Mouse (Mus musculus): ENCODE measurements around the gene Fam149b. TPM values are rescaled to one million over a fixed set of nuclear protein-coding genes. Genes with fewer than 3 reads are reported as not detected.

Gene Fam149b
- polyA plus RNA-seq, 1 experiment from 2014 or later, result 45.4 TPM

GRCm38 (mm10) chr14:20393205-20393913 lies 45.4 kb downstream of the Fam149b start, which contains the start of gene Mrps16:
Gene Mrps16, minus strand, starts transcription at chr14:20393634.
- WGBS, result under 1% methylated on average over 68 of the region's 68 CpGs
- ATAC-seq (ENCODE audit: insufficient number of reproducible peaks, insufficient read depth, low FRiP score, low TSS enrichment, low read depth), result peak; percentile 96
- Histone ChIP-seq H3K4me1 (replicated peaks) (peaks cover 4% of the 10 kb centered on the region; the same call in 1 of the 2 replicates), H3K9me3 (no peaks in the 10 kb centered on the region), H3K27ac (peak within 1 kb of the TSS; percentile 87), H3K27me3 (no peaks in the 10 kb centered on the region), H3K9ac (replicated peaks) (peak within 1 kb of the TSS; percentile 82), H3K36me3 (peaks cover 19% of the 10 kb centered on the region), H3K4me3 (replicated peaks) (peak within 1 kb of the TSS; percentile 67), H3K4me2 (peak within 1 kb of the TSS; percentile 62)

- no peaks in the 10 kb centered on the region for H3K4me1 ChIP-seq (replicated peaks)
- no peak overlapping the region for H3K4me2 ChIP-seq
- no peak overlapping the region for H3K27ac ChIP-seq
- H3K4me3 ChIP-seq (replicated peaks), result no peak overlapping the region
- no peaks in the 10 kb centered on the region for H3K36me3 ChIP-seq
- H3K9ac ChIP-seq (replicated peaks), result no peak overlapping the region
- 84% methylated on average over 9 of the region's 9 CpGs for WGBS
- no peaks in the 10 kb centered on the region for H3K9me3 ChIP-seq
- H3K27me3 ChIP-seq, result no peaks in the 10 kb centered on the region
- no peak for ATAC-seq (ENCODE audit: insufficient number of reproducible peaks, insufficient read depth, low FRiP score, low TSS enrichment, low read depth)
These were observed 49.3 kb downstream of the Fam149b start for GRCm38 (mm10) chr14:20397220-20397619.

- no peak overlapping the region for H3K4me3 ChIP-seq (replicated peaks)
- H3K9ac ChIP-seq (replicated peaks), result no peak overlapping the region
- no peak overlapping the region for H3K27ac ChIP-seq
- no peaks in the 10 kb centered on the region for H3K9me3 ChIP-seq
- WGBS, result 53% methylated on average over 4 of the region's 4 CpGs
- no peaks in the 10 kb centered on the region for H3K27me3 ChIP-seq
- no peaks in the 10 kb centered on the region for H3K36me3 ChIP-seq
- H3K4me1 ChIP-seq (replicated peaks), result no peaks in the 10 kb centered on the region
- no peak for ATAC-seq (ENCODE audit: insufficient number of reproducible peaks, insufficient read depth, low FRiP score, low TSS enrichment, low read depth)
- H3K4me2 ChIP-seq, result no peak overlapping the region
These were observed 50.9 kb downstream of the Fam149b start for GRCm38 (mm10) chr14:20398864-20399263.

GRCm38 (mm10) chr14:20400071-20400470 lies 52.1 kb downstream of the Fam149b start:
- no peak overlapping the region for H3K4me2 ChIP-seq
- no peaks in the 10 kb centered on the region for H3K9me3 ChIP-seq
- H3K36me3 ChIP-seq, result no peaks in the 10 kb centered on the region
- no peak for ATAC-seq (ENCODE audit: insufficient number of reproducible peaks, insufficient read depth, low FRiP score, low TSS enrichment, low read depth)
- H3K27me3 ChIP-seq, result no peaks in the 10 kb centered on the region
- no peak overlapping the region for H3K4me3 ChIP-seq (replicated peaks)
- H3K4me1 ChIP-seq (replicated peaks), result no peaks in the 10 kb centered on the region
- no peak overlapping the region for H3K9ac ChIP-seq (replicated peaks)
- WGBS, result 61% methylated on average over 1 of the region's 1 CpGs
- H3K27ac ChIP-seq, result no peak overlapping the region

GRCm38 (mm10) chr14:20422257-20422656 lies 74.3 kb downstream of the Fam149b start:
- ATAC-seq (ENCODE audit: insufficient number of reproducible peaks, insufficient read depth, low FRiP score, low TSS enrichment, low read depth), result no peak
- Histone ChIP-seq H3K36me3 (no peaks in the 10 kb centered on the region), H3K9me3 (no peaks in the 10 kb centered on the region), H3K9ac (replicated peaks) (no peak overlapping the region), H3K27me3 (no peaks in the 10 kb centered on the region), H3K4me2 (no peak overlapping the region), H3K4me1 (replicated peaks) (no peaks in the 10 kb centered on the region), H3K4me3 (replicated peaks) (no peak overlapping the region), H3K27ac (no peak overlapping the region)
- WGBS, result 83% methylated on average over 7 of the region's 7 CpGs

GRCm38 (mm10) chr14:20423046-20423445 lies 75.1 kb downstream of the Fam149b start:
- 82% methylated on average over 6 of the region's 6 CpGs for WGBS

GRCm38 (mm10) chr14:20428593-20428992 lies 80.6 kb downstream of the Fam149b start:
- Histone ChIP-seq H3K4me3 (replicated peaks) (no peak overlapping the region), H3K9ac (replicated peaks) (no peak overlapping the region), H3K4me2 (no peak overlapping the region), H3K9me3 (no peaks in the 10 kb centered on the region), H3K4me1 (replicated peaks) (no peaks in the 10 kb centered on the region), H3K36me3 (no peaks in the 10 kb centered on the region), H3K27ac (no peak overlapping the region), H3K27me3 (no peaks in the 10 kb centered on the region)
- no peak for ATAC-seq (ENCODE audit: insufficient number of reproducible peaks, insufficient read depth, low FRiP score, low TSS enrichment, low read depth)
- WGBS, result 37% methylated on average over 1 of the region's 1 CpGs

More at GRCm38 (mm10) chr14:20423046-20423445, 75.1 kb downstream of the Fam149b start:
- Histone ChIP-seq H3K4me2 (no peak overlapping the region), H3K4me1 (replicated peaks) (no peaks in the 10 kb centered on the region), H3K9ac (replicated peaks) (no peak overlapping the region), H3K4me3 (replicated peaks) (no peak overlapping the region), H3K27ac (no peak overlapping the region), H3K9me3 (no peaks in the 10 kb centered on the region), H3K27me3 (no peaks in the 10 kb centered on the region), H3K36me3 (no peaks in the 10 kb centered on the region)
- ATAC-seq (ENCODE audit: insufficient number of reproducible peaks, insufficient read depth, low FRiP score, low TSS enrichment, low read depth), result no peak

GRCm38 (mm10) chr14:20429833-20430232 lies 81.9 kb downstream of the Fam149b start:
- no peaks in the 10 kb centered on the region for H3K27me3 ChIP-seq
- 61% methylated on average over 1 of the region's 1 CpGs for WGBS

GRCm38 (mm10) chr14:20431726-20432125 lies 83.8 kb downstream of the Fam149b start:
- Histone ChIP-seq H3K9ac (replicated peaks) (no peak overlapping the region), H3K27me3 (no peaks in the 10 kb centered on the region), H3K9me3 (no peaks in the 10 kb centered on the region), H3K4me1 (replicated peaks) (no peaks in the 10 kb centered on the region), H3K4me3 (replicated peaks) (no peak overlapping the region), H3K4me2 (no peak overlapping the region), H3K27ac (no peak overlapping the region), H3K36me3 (no peaks in the 10 kb centered on the region)
- WGBS, result 75% methylated on average over 6 of the region's 6 CpGs
- ATAC-seq (ENCODE audit: insufficient number of reproducible peaks, insufficient read depth, low FRiP score, low TSS enrichment, low read depth), result no peak

More at GRCm38 (mm10) chr14:20429833-20430232, 81.9 kb downstream of the Fam149b start:
- no peak overlapping the region for H3K27ac ChIP-seq
- no peaks in the 10 kb centered on the region for H3K4me1 ChIP-seq (replicated peaks)
- H3K36me3 ChIP-seq, result no peaks in the 10 kb centered on the region
- H3K4me3 ChIP-seq (replicated peaks), result no peak overlapping the region
- ATAC-seq (ENCODE audit: insufficient number of reproducible peaks, insufficient read depth, low FRiP score, low TSS enrichment, low read depth), result no peak
- no peaks in the 10 kb centered on the region for H3K9me3 ChIP-seq
- no peak overlapping the region for H3K4me2 ChIP-seq
- no peak overlapping the region for H3K9ac ChIP-seq (replicated peaks)

GRCm38 (mm10) chr14:20432420-20432819 lies 84.5 kb downstream of the Fam149b start:
- Histone ChIP-seq H3K4me3 (replicated peaks) (no peak overlapping the region), H3K9ac (replicated peaks) (no peak overlapping the region), H3K27me3 (no peaks in the 10 kb centered on the region), H3K4me1 (replicated peaks) (no peaks in the 10 kb centered on the region), H3K27ac (no peak overlapping the region), H3K36me3 (no peaks in the 10 kb centered on the region), H3K4me2 (no peak overlapping the region), H3K9me3 (no peaks in the 10 kb centered on the region)
- ATAC-seq (ENCODE audit: insufficient number of reproducible peaks, insufficient read depth, low FRiP score, low TSS enrichment, low read depth), result no peak
- 85% methylated on average over 4 of the region's 4 CpGs for WGBS

Data from limb, embryonic 12.5 days (tissue).